Mouse (Mus musculus): ENCODE measurements around the gene Nsmce1.
A peak's percentile ranks its signal among the peaks of the same experiment; 100 is the strongest.

DNA sequence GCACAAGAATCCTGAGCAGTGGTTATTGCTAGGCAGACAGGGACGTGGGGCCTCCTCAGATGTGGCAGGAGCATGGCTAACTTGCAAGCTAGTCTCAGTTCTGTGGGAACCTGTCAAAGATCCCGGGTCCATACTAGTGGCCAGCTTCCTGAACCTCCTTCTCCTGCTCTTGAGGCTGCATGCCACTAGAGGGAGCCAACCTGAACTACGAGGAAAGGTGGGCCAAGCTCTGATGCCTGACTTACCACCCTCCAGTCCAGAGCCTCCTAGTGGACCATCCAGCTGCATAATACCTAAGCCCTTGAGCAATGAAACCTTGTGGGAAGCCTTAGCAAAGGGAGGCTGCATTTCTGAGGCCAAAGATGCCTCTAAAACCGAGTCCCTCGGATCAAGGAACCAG lies 21.5 kb downstream of the Nsmce1 start:
- TF ChIP-seq CTCF (IDR thresholded peaks at IDR 0.05; ENCODE audit: low read depth, low read length) (peak; percentile 91), POLR2A (IDR thresholded peaks at IDR 0.05; ENCODE audit: insufficient read depth, low read length) (no peak)

Data from ES-Bruce4 (cell line).